ENCODE assay signal across 8 mouse cellular contexts in the genomic region with DNA sequence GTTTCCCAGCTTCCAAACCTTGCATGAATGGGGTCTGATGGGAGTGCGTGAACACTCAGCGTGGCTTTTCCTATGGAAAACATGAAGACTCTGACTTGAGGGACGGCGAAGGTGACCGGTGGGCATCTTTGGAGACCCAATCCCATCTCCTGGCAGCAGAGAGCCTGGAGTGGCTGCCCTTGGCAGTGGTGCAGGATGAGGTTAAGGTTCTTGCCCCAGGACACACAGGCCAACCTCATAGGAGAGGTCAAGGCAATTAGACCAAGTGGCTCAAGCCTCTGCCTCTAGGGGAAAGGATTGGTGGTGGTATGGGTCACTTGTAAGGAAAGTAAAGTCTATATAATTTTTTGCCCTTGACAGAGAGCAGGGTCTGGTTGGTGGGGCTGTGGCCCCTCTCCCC. TPM values are rescaled to one million over a fixed set of nuclear protein-coding genes. Genes with fewer than 3 reads are reported as not detected.
DNase-seq lines count a peak whose midpoint lies in the region; ATAC-seq and TF ChIP-seq lines count a peak whose summit lies in the region.

No protein-coding gene starts in this region.

- peaks cover 40% of the 10 kb centered on the region for H3K36me3 ChIP-seq in heart, embryonic 10.5 days
- H3K36me3 ChIP-seq in E14TG2a.4 (ENCODE audit: insufficient read depth, low read length), result peaks cover 42% of the 10 kb centered on the region
- peaks cover under 1% of the 10 kb centered on the region for H3K36me3 ChIP-seq in forebrain, embryonic 14.5 days (ENCODE audit: control insufficient read depth, insufficient read depth, low read length)
- H3K36me3 ChIP-seq in liver, embryonic 12.5 days, result peaks cover 28% of the 10 kb centered on the region

- no peak for DNase-seq in heart, embryonic 10.5 days (ENCODE audit: low spot score)
- no peak for DNase-seq in heart, postnatal 14 days
- DNase-seq in forebrain, embryonic 14.5 days (ENCODE audit: low spot score), result no peak
- DNase-seq in frontal cortex, postnatal 36 days (ENCODE audit: low spot score in 2 of 2), result no peak
- no peak for DNase-seq in layer of hippocampus, adult 11-12 months (ENCODE audit: low spot score)
- DNase-seq in adrenal gland, postnatal 14 days, result no peak

- intact Hi-C loops in heart, postnatal 14 days (cut with DNase I), result loop anchor here (5.0 kb wide), 2 partner anchors 36 to 111 kb away; a partner anchor contains a TSS

- H3K27me3 ChIP-seq in heart, embryonic 10.5 days (ENCODE audit: insufficient read depth, poor library complexity, severe bottlenecking), result no peaks in the 10 kb centered on the region
- H3K27me3 ChIP-seq in E14TG2a.4 (ENCODE audit: insufficient read depth, low read length), result no peaks in the 10 kb centered on the region; the same call in 1 of the 2 replicates
- H3K27me3 ChIP-seq in forebrain, embryonic 14.5 days (replicated peaks; ENCODE audit: control insufficient read depth, insufficient read depth, low read length), result no peaks in the 10 kb centered on the region
- no peaks in the 10 kb centered on the region for H3K27me3 ChIP-seq in liver, embryonic 12.5 days (replicated peaks)

- H3K4me2 ChIP-seq in forebrain, embryonic 14.5 days (ENCODE audit: low read length), result peak overlapping the region; percentile 74
- H3K4me2 ChIP-seq in liver, embryonic 12.5 days, result peak overlapping the region; percentile 90

- 47% methylated on average over 5 of the region's 5 CpGs for WGBS in heart, embryonic 10.5 days
- WGBS in forebrain, embryonic 14.5 days, result 56% methylated on average over 5 of the region's 5 CpGs
- 52% methylated on average over 5 of the region's 5 CpGs for WGBS in liver, embryonic 12.5 days (ENCODE audit: insufficient replicate concordance)

- no peak for ATAC-seq in forebrain, embryonic 14.5 days
- ATAC-seq in liver, embryonic 12.5 days, result no peak

- peak overlapping the region; percentile 59 for H3K9ac ChIP-seq in forebrain, embryonic 14.5 days (ENCODE audit: low read length)
- H3K9ac ChIP-seq in liver, embryonic 12.5 days, result peak overlapping the region; percentile 67

- no peak for TF ChIP-seq CTCF in E14TG2a.4 (conservative IDR thresholded peaks at IDR 0.05; ENCODE audit: low read length)

- H3K27ac ChIP-seq in heart, embryonic 10.5 days, result peak overlapping the region; percentile 96
- peak overlapping the region; percentile 22; the same call in 1 of the 2 replicates for H3K27ac ChIP-seq in forebrain, embryonic 14.5 days (ENCODE audit: low read depth, low read length)
- H3K27ac ChIP-seq in liver, embryonic 12.5 days, result peak overlapping the region; percentile 74

- peaks cover 44% of the 10 kb centered on the region for H3K4me1 ChIP-seq in heart, embryonic 10.5 days
- H3K4me1 ChIP-seq in E14TG2a.4 (replicated peaks; ENCODE audit: low read depth, low read length), result peaks cover 83% of the 10 kb centered on the region
- peaks cover 4% of the 10 kb centered on the region; the same call in 1 of the 2 replicates for H3K4me1 ChIP-seq in forebrain, embryonic 14.5 days (ENCODE audit: control insufficient read depth, insufficient read depth, low read length)
- peaks cover 46% of the 10 kb centered on the region for H3K4me1 ChIP-seq in liver, embryonic 12.5 days

- peak overlapping the region; percentile 78 for H3K4me3 ChIP-seq in heart, embryonic 10.5 days
- peak overlapping the region; percentile 85 for H3K4me3 ChIP-seq in E14TG2a.4 (replicated peaks; ENCODE audit: low read length)
- H3K4me3 ChIP-seq in forebrain, embryonic 14.5 days (ENCODE audit: low read depth, low read length), result peak overlapping the region; percentile 43
- peak overlapping the region; percentile 58 for H3K4me3 ChIP-seq in liver, embryonic 12.5 days

- no peaks in the 10 kb centered on the region for H3K9me3 ChIP-seq in heart, embryonic 10.5 days
- H3K9me3 ChIP-seq in E14TG2a.4 (ENCODE audit: low read length), result no peaks in the 10 kb centered on the region
- H3K9me3 ChIP-seq in forebrain, embryonic 14.5 days (replicated peaks; ENCODE audit: control insufficient read depth, low read length), result no peaks in the 10 kb centered on the region
- no peaks in the 10 kb centered on the region for H3K9me3 ChIP-seq in liver, embryonic 12.5 days (replicated peaks)

RNA-seq across cellular contexts. Expression of a gene that starts 4.3 kb away (rescaled TPM):
- 69.5 and 91.2 TPM in 2 replicates for polyA plus RNA-seq in heart, embryonic 10.5 days (2016; fragmentation: Nextera tagmentation; extraction: Ambion mirVana)
- 100 to 1,000 TPM; 196 to 205 TPM for total RNA-seq in heart, postnatal 14 days (2021)
- 11.6 and 16.4 TPM in 2 replicates for polyA plus RNA-seq in forebrain, embryonic 14.5 days (2014; fragmentation: Nextera tagmentation; extraction: Ambion mirVana)
- 16.9 and 18.2 TPM in 2 replicates for polyA plus RNA-seq in liver, embryonic 12.5 days (2016; fragmentation: Nextera tagmentation; extraction: Ambion mirVana)
- total RNA-seq in adrenal gland, postnatal 14 days (2021), result 56.2 and 69.1 TPM in 2 replicates

RNA-seq across cellular contexts. Expression of a gene that starts 21.6 kb away (rescaled TPM):
- 66.3 and 87.5 TPM in 2 replicates for polyA plus RNA-seq in heart, embryonic 10.5 days (2016; fragmentation: Nextera tagmentation; extraction: Ambion mirVana)
- 10 to 100 TPM; 42.1 to 44.0 TPM for total RNA-seq in heart, postnatal 14 days (2021)
- 42.0 and 49.1 TPM in 2 replicates for polyA plus RNA-seq in forebrain, embryonic 14.5 days (2014; fragmentation: Nextera tagmentation; extraction: Ambion mirVana)
- 18.4 and 19.6 TPM in 2 replicates for polyA plus RNA-seq in liver, embryonic 12.5 days (2016; fragmentation: Nextera tagmentation; extraction: Ambion mirVana)
- total RNA-seq in adrenal gland, postnatal 14 days (2021), result 33.6 and 33.8 TPM in 2 replicates

RNA-seq across cellular contexts. Expression of a gene that starts 31.5 kb away (rescaled TPM):
- 2.8 and 9.7 TPM in 2 replicates for polyA plus RNA-seq in heart, embryonic 10.5 days (2016; fragmentation: Nextera tagmentation; extraction: Ambion mirVana)
- 10 to 100 TPM; 18.9 to 21.7 TPM for total RNA-seq in heart, postnatal 14 days (2021)
- polyA plus RNA-seq in forebrain, embryonic 14.5 days (2014; fragmentation: Nextera tagmentation; extraction: Ambion mirVana), result 1.4 and 2.1 TPM in 2 replicates
- 0.17 and 0.36 TPM in 2 replicates for polyA plus RNA-seq in liver, embryonic 12.5 days (2016; fragmentation: Nextera tagmentation; extraction: Ambion mirVana)
- total RNA-seq in adrenal gland, postnatal 14 days (2021), result 0.75 and 0.82 TPM in 2 replicates

RNA-seq across cellular contexts. Expression of a gene that starts 48.0 kb away (rescaled TPM):
- polyA plus RNA-seq in heart, embryonic 10.5 days (2016; fragmentation: Nextera tagmentation; extraction: Ambion mirVana), result 0.21 and 0.70 TPM in 2 replicates
- under 1 TPM; 0.10 to 0.22 TPM for total RNA-seq in heart, postnatal 14 days (2021)
- 0.44 and 0.59 TPM in 2 replicates for polyA plus RNA-seq in forebrain, embryonic 14.5 days (2014; fragmentation: Nextera tagmentation; extraction: Ambion mirVana)
- 0.06 and 0.24 TPM in 2 replicates for polyA plus RNA-seq in liver, embryonic 12.5 days (2016; fragmentation: Nextera tagmentation; extraction: Ambion mirVana)
- total RNA-seq in adrenal gland, postnatal 14 days (2021), result 0.15 and 0.19 TPM in 2 replicates

Comparison
In these comparisons a context has a peak if more than half of its experiments do, and no peak if none do; other contexts are left out.
1. H3K27ac ChIP-seq: peak in every context shown above with its lines; median percentile 96 in heart, embryonic 10.5 days; 74 in liver, embryonic 12.5 days; 22 in forebrain, embryonic 14.5 days.